ENCODE assay signal across 11 mouse cellular contexts in genomic region chr8:84834002-84834865, GRCm38 (mm10). TPM values are rescaled to one million over a fixed set of nuclear protein-coding genes. Genes with fewer than 3 reads are reported as not detected.
DNase-seq lines count a peak whose midpoint lies in the region; ATAC-seq and TF ChIP-seq lines count a peak whose summit lies in the region.
"Had no signal": no experiment of that assay in that cellular context is flagged by ENCODE, and none has a peak within 500 bp of the region (broad histone marks: within the 10 kb centered on the region; RNA-seq: fewer than 3 reads in every experiment).

No protein-coding gene starts in this region.

- peak; percentile 56 for DNase-seq in cerebellum, adult 9-10 months
- DNase-seq in lung, postnatal 0 days (ENCODE audit: low spot score), result no peak
- DNase-seq in liver, result peak; percentile 13
- DNase-seq in thymus, postnatal 25 days, result no peak
- no peak for DNase-seq in kidney, postnatal 25 days
- DNase-seq: kidney, postnatal 14 days; thymus, postnatal 36 days had no signal

- ATAC-seq in cerebellum, adult (ENCODE audit: insufficient number of reproducible peaks, low FRiP score, low TSS enrichment), result no peak
- no peak for ATAC-seq in lung, embryonic 16.5 days (ENCODE audit: low read depth)
- ATAC-seq in lung, postnatal 0 days, result no peak
- no peak for ATAC-seq in stomach, embryonic 16.5 days (ENCODE audit: insufficient read depth, low FRiP score)

- no peak overlapping the region for H3K4me3 ChIP-seq in lung, embryonic 16.5 days (ENCODE audit: low read length)
- H3K4me3 ChIP-seq in lung, postnatal 0 days (ENCODE audit: low read depth, low read length), result no peak overlapping the region
- no peak overlapping the region for H3K4me3 ChIP-seq in stomach, embryonic 16.5 days (replicated peaks; ENCODE audit: low read length)

- peaks cover 29% of the 10 kb centered on the region; the same call in 1 of the 2 replicates for H3K36me3 ChIP-seq in lung, embryonic 16.5 days (ENCODE audit: control insufficient read depth, insufficient read depth, low read length)
- H3K36me3 ChIP-seq in lung, postnatal 0 days (ENCODE audit: insufficient read depth, low read length), result peaks cover 22% of the 10 kb centered on the region
- peaks cover 25% of the 10 kb centered on the region; the same call in 1 of the 2 replicates for H3K36me3 ChIP-seq in stomach, embryonic 16.5 days (ENCODE audit: control insufficient read depth, insufficient read depth, low read length)

- no peak overlapping the region for H3K4me2 ChIP-seq in lung, embryonic 16.5 days (ENCODE audit: low read depth, low read length)
- H3K4me2 ChIP-seq in lung, postnatal 0 days (replicated peaks; ENCODE audit: low read depth, low read length), result no peak overlapping the region
- no peak overlapping the region for H3K4me2 ChIP-seq in stomach, embryonic 16.5 days (ENCODE audit: low read depth, low read length)

- no peaks in the 10 kb centered on the region for H3K9me3 ChIP-seq in lung, embryonic 16.5 days (ENCODE audit: control insufficient read depth, low read length)
- no peaks in the 10 kb centered on the region for H3K9me3 ChIP-seq in lung, postnatal 0 days (ENCODE audit: low read length)
- no peaks in the 10 kb centered on the region for H3K9me3 ChIP-seq in stomach, embryonic 16.5 days (replicated peaks; ENCODE audit: control insufficient read depth, low read length)

- no peaks in the 10 kb centered on the region for H3K27me3 ChIP-seq in lung, embryonic 16.5 days (ENCODE audit: control insufficient read depth, insufficient read depth, low read depth, low read length)
- H3K27me3 ChIP-seq in lung, postnatal 0 days (replicated peaks; ENCODE audit: insufficient read depth, low read length), result no peaks in the 10 kb centered on the region
- no peaks in the 10 kb centered on the region for H3K27me3 ChIP-seq in stomach, embryonic 16.5 days (ENCODE audit: control insufficient read depth, insufficient read depth, low read length)

- 83% methylated on average over 19 of the region's 19 CpGs for WGBS in lung, embryonic 16.5 days
- 84% methylated on average over 19 of the region's 19 CpGs for WGBS in lung, postnatal 0 days
- 82% methylated on average over 19 of the region's 19 CpGs for WGBS in stomach, embryonic 16.5 days

- no peak for TF ChIP-seq CTCF in lung, postnatal 0 days (IDR thresholded peaks at IDR 0.05)

- TF ChIP-seq EP300 in lung, postnatal 0 days (IDR thresholded peaks at IDR 0.05), result no peak

- H3K9ac ChIP-seq in lung, embryonic 16.5 days (ENCODE audit: low read length), result no peak overlapping the region
- H3K9ac ChIP-seq in lung, postnatal 0 days (replicated peaks; ENCODE audit: low read depth), result no peak overlapping the region
- no peak overlapping the region for H3K9ac ChIP-seq in stomach, embryonic 16.5 days (ENCODE audit: low read length)

- H3K27ac ChIP-seq in lung, embryonic 16.5 days (ENCODE audit: low read length), result peak overlapping the region; percentile 36
- H3K27ac ChIP-seq in lung, postnatal 0 days (ENCODE audit: low read length), result no peak overlapping the region
- peak overlapping the region; percentile 21; the same call in 1 of the 2 replicates for H3K27ac ChIP-seq in stomach, embryonic 16.5 days (ENCODE audit: low read length)
- H3K27ac ChIP-seq: macrophage had no signal

- peaks cover 19% of the 10 kb centered on the region for H3K4me1 ChIP-seq in lung, embryonic 16.5 days (replicated peaks; ENCODE audit: control insufficient read depth, insufficient read depth, low read length)
- H3K4me1 ChIP-seq in lung, postnatal 0 days (ENCODE audit: insufficient read depth, low read depth, low read length), result peaks cover 4% of the 10 kb centered on the region; the same call in 1 of the 2 replicates
- H3K4me1 ChIP-seq in stomach, embryonic 16.5 days (ENCODE audit: control insufficient read depth, insufficient read depth, low read length), result peaks cover 20% of the 10 kb centered on the region

RNA-seq across cellular contexts. Expression of gene Gadd45gip1, which starts 2.9 kb away (rescaled TPM):
- 38.6 and 43.0 TPM in 2 replicates for polyA plus RNA-seq in lung, embryonic 16.5 days (2015; fragmentation: Nextera tagmentation; extraction: Ambion mirVana)
- polyA plus RNA-seq in lung, postnatal 0 days (2015; fragmentation: Nextera tagmentation; extraction: Ambion mirVana), result 24.4 and 24.8 TPM in 2 replicates
- 42.0 and 49.5 TPM in 2 replicates for polyA plus RNA-seq in stomach, embryonic 16.5 days (2015; fragmentation: Nextera tagmentation; extraction: Ambion mirVana)

RNA-seq across cellular contexts. Expression of gene Rad23a, which starts 6.2 kb away (rescaled TPM):
- 110 and 120 TPM in 2 replicates for polyA plus RNA-seq in lung, embryonic 16.5 days (2015; fragmentation: Nextera tagmentation; extraction: Ambion mirVana)
- polyA plus RNA-seq in lung, postnatal 0 days (2015; fragmentation: Nextera tagmentation; extraction: Ambion mirVana), result 77.9 and 85.7 TPM in 2 replicates
- 106 and 122 TPM in 2 replicates for polyA plus RNA-seq in stomach, embryonic 16.5 days (2015; fragmentation: Nextera tagmentation; extraction: Ambion mirVana)

RNA-seq across cellular contexts. Expression of gene Dand5, which starts 11.6 kb away (rescaled TPM):
- polyA plus RNA-seq in lung, embryonic 16.5 days (2015; fragmentation: Nextera tagmentation; extraction: Ambion mirVana), result 6.3 and 6.5 TPM in 2 replicates
- 6.2 and 6.8 TPM in 2 replicates for polyA plus RNA-seq in lung, postnatal 0 days (2015; fragmentation: Nextera tagmentation; extraction: Ambion mirVana)
- polyA plus RNA-seq in stomach, embryonic 16.5 days (2015; fragmentation: Nextera tagmentation; extraction: Ambion mirVana), result 6.0 and 7.2 TPM in 2 replicates

RNA-seq across cellular contexts. Expression of gene Calr, which starts 12.5 kb away (rescaled TPM):
- 980 and 996 TPM in 2 replicates for polyA plus RNA-seq in lung, embryonic 16.5 days (2015; fragmentation: Nextera tagmentation; extraction: Ambion mirVana)
- 318 and 405 TPM in 2 replicates for polyA plus RNA-seq in lung, postnatal 0 days (2015; fragmentation: Nextera tagmentation; extraction: Ambion mirVana)
- 1,028 and 1,118 TPM in 2 replicates for polyA plus RNA-seq in stomach, embryonic 16.5 days (2015; fragmentation: Nextera tagmentation; extraction: Ambion mirVana)

RNA-seq across cellular contexts. Expression of gene Farsa, which starts 22.6 kb away (rescaled TPM):
- 90.1 and 93.3 TPM in 2 replicates for polyA plus RNA-seq in lung, embryonic 16.5 days (2015; fragmentation: Nextera tagmentation; extraction: Ambion mirVana)
- 44.0 and 44.6 TPM in 2 replicates for polyA plus RNA-seq in lung, postnatal 0 days (2015; fragmentation: Nextera tagmentation; extraction: Ambion mirVana)
- polyA plus RNA-seq in stomach, embryonic 16.5 days (2015; fragmentation: Nextera tagmentation; extraction: Ambion mirVana), result 85.9 and 91.5 TPM in 2 replicates

Comparison
In these comparisons a context has a peak if more than half of its experiments do, and no peak if none do; other contexts are left out.
1. DNase-seq: peak in cerebellum, adult 9-10 months (single experiment) and liver (single experiment); none in lung, postnatal 0 days (single experiment), thymus, postnatal 25 days (single experiment) and kidney, postnatal 25 days (0 of 2).